Mouse (Mus musculus) heart, postnatal 0 days (tissue): ENCODE measurements around the gene Tpp1. TPM values are rescaled to one million over a fixed set of nuclear protein-coding genes. Genes with fewer than 3 reads are reported as not detected.
A peak's percentile ranks its signal among the peaks of the same experiment; 100 is the strongest.

Experiments
- ATAC-seq: fragments of 200-750 bp; cut with Nextera tagmentation; 2 replicates; pipeline ENCODE4 v1.8.0; 2017; ENCODE audit warnings: low read depth, moderate number of reproducible peaks, moderate library complexity; ENCODE audit not compliant: insufficient read depth
- DNase-seq: peaks from one replicate; pipeline ENCODE4 v3.0.0-alpha.2; 2016; ENCODE audit warnings: low spot score
- H3K27ac ChIP-seq: fragments of 300-500 bp; sonication (generic); 2 replicates; pipeline ENCODE4 v1.5.1; 2014; ENCODE audit warnings: low read depth, mild to moderate bottlenecking
- H3K27me3 ChIP-seq: fragments of 300-500 bp; sonication (generic); 2 replicates; pipeline ENCODE4 v1.6.1; 2014; ENCODE audit warnings: low read length, mixed read lengths; ENCODE audit not compliant: control insufficient read depth, insufficient read depth
- H3K36me3 ChIP-seq: fragments of 300-500 bp; sonication (generic); replicated peaks from 2 replicates; pipeline ENCODE4 v1.6.1; 2014; ENCODE audit warnings: low read length, mixed read lengths; ENCODE audit not compliant: control insufficient read depth, insufficient read depth
- H3K4me1 ChIP-seq: fragments of 300-500 bp; sonication (generic); 2 replicates; pipeline ENCODE4 v1.6.1; 2014; ENCODE audit warnings: antibody characterized with exemption; ENCODE audit not compliant: control insufficient read depth, insufficient read depth
- H3K4me2 ChIP-seq: fragments of 300-500 bp; sonication (generic); 2 replicates; pipeline ENCODE4 v1.6.1; 2014; ENCODE audit warnings: low read depth, mild to moderate bottlenecking, low read length, moderate library complexity
- H3K4me3 ChIP-seq: fragments of 300-500 bp; sonication (generic); 2 replicates; pipeline ENCODE4 v1.5.1; 2014; ENCODE audit warnings: low read depth, low read length
- H3K9ac ChIP-seq: fragments of 300-500 bp; sonication (generic); replicated peaks from 2 replicates; pipeline ENCODE4 v1.6.1; 2014; ENCODE audit warnings: low read depth, low read length, mixed read lengths
- H3K9me3 ChIP-seq: fragments of 300-500 bp; sonication (generic); replicated peaks from 2 replicates; pipeline ENCODE4 v1.6.1; 2016; ENCODE audit warnings: low read length; ENCODE audit not compliant: control insufficient read depth
- CTCF ChIP-seq: IDR thresholded peaks from 2 replicates; pipeline ENCODE4 v1.5.1; 2016; ENCODE audit warnings: antibody characterized with exemption, control low read depth, low read depth
- EP300 ChIP-seq: IDR thresholded peaks from 2 replicates; pipeline ENCODE4 v1.6.1; 2016; ENCODE audit warnings: antibody characterized with exemption, low read depth
- WGBS: fragments of 180-500 bp; shearing (Covaris S2); extraction: QIAGEN DNeasy Blood & Tissue Kit; methylation state at CpG from one replicate; pipeline ENCODE4 v1.1.7; 2014; 5-methylcytosine and 5-hydroxymethylcytosine counted together
- polyA plus RNA-seq: library from polyadenylated mRNA; unstranded; fragments of >200 nt; fragmentation: Nextera tagmentation; extraction: Ambion mirVana; gene quantifications from 2 replicates; pipeline ENCODE4 v1.2.1, GENCODE M21; 2015
- total RNA-seq: library from RNA; depleted of rRNA; stranded (reverse); fragments of >200 nt; gene quantifications from 2 replicates; pipeline ENCODE4 v1.2.3, GENCODE M21; 2014; ENCODE audit warnings: low replicate concordance

Tpp1 gene
- total and polyA plus RNA-seq, 2 experiments from 2014 or later = 61.2 to 99.9 TPM

- Histone ChIP-seq H3K4me2 (peak overlapping the region; percentile 13), H3K4me1 (no peaks in the 10 kb centered on the region), H3K4me3 (no peak overlapping the region), H3K9me3 (no peaks in the 10 kb centered on the region), H3K27ac (peak overlapping the region; percentile 76), H3K36me3 (no peaks in the 10 kb centered on the region), H3K27me3 (no peaks in the 10 kb centered on the region), H3K9ac (no peak overlapping the region)
- DNase-seq (peak; percentile 65), ATAC-seq (peak; percentile 73)
- 39% methylated on average over 13 of the region's 13 CpGs for WGBS
- no peak for TF ChIP-seq CTCF
Observed at GRCm38 (mm10) chr7:105777797-105778552, 25.9 kb upstream of the Tpp1 start.

GRCm38 (mm10) chr7:105777316-105777715 lies 25.3 kb upstream of the Tpp1 start:
- TF ChIP-seq EP300 = no peak
- Histone ChIP-seq H3K27me3 (no peaks in the 10 kb centered on the region), H3K9me3 (no peaks in the 10 kb centered on the region), H3K36me3 (0 out of 2 replicates have a peak, but pooled peaks cover 2% of the 10 kb centered on the region), H3K4me2 (no peak overlapping the region), H3K9ac (no peak overlapping the region), H3K4me1 (no peaks in the 10 kb centered on the region), H3K27ac (peak overlapping the region; percentile 76), H3K4me3 (no peak overlapping the region)
- ATAC-seq (no peak), DNase-seq (no peak)
- 75% methylated on average over 1 of the region's 1 CpGs for WGBS

GRCm38 (mm10) chr7:105776026-105776425 lies 24.0 kb upstream of the Tpp1 start:
- TF ChIP-seq EP300 (no peak), CTCF (no peak)
- Histone ChIP-seq H3K4me1 (no peaks in the 10 kb centered on the region), H3K27me3 (no peaks in the 10 kb centered on the region), H3K36me3 (peaks cover 14% of the 10 kb centered on the region; the same call in 1 of the 2 replicates), H3K4me2 (no peak overlapping the region), H3K4me3 (no peak overlapping the region), H3K9me3 (no peaks in the 10 kb centered on the region), H3K27ac (no peak overlapping the region), H3K9ac (no peak overlapping the region)
- 76% methylated on average over 2 of the region's 2 CpGs for WGBS
- no peak for ATAC-seq
- DNase-seq = no peak

GRCm38 (mm10) chr7:105774661-105775060 lies 22.6 kb upstream of the Tpp1 start:
- 55% methylated on average over 7 of the region's 8 CpGs for WGBS
- no peak overlapping the region for H3K27ac ChIP-seq
- no peak overlapping the region for H3K9ac ChIP-seq
- peaks cover 14% of the 10 kb centered on the region; the same call in 1 of the 2 replicates for H3K36me3 ChIP-seq
- no peak for TF ChIP-seq EP300
- no peak for TF ChIP-seq CTCF
- no peaks in the 10 kb centered on the region for H3K4me1 ChIP-seq
- H3K27me3 ChIP-seq = no peaks in the 10 kb centered on the region
- no peaks in the 10 kb centered on the region for H3K9me3 ChIP-seq
- DNase-seq (no peak), ATAC-seq (peak; percentile 22; the same call in 1 of the 2 replicates)
- no peak overlapping the region for H3K4me2 ChIP-seq
- no peak overlapping the region for H3K4me3 ChIP-seq

GRCm38 (mm10) chr7:105773041-105773440 lies 21.0 kb upstream of the Tpp1 start:
- H3K9me3 ChIP-seq = no peaks in the 10 kb centered on the region
- WGBS = 75% methylated on average over 5 of the region's 5 CpGs
- no peak overlapping the region for H3K27ac ChIP-seq
- no peak overlapping the region for H3K4me2 ChIP-seq
- H3K27me3 ChIP-seq = no peaks in the 10 kb centered on the region
- H3K9ac ChIP-seq = no peak overlapping the region
- peaks cover 14% of the 10 kb centered on the region; the same call in 1 of the 2 replicates for H3K36me3 ChIP-seq
- H3K4me3 ChIP-seq = no peak overlapping the region
- ATAC-seq = no peak
- H3K4me1 ChIP-seq = no peaks in the 10 kb centered on the region
- no peak for TF ChIP-seq CTCF
- TF ChIP-seq EP300 = no peak
- no peak for DNase-seq

- H3K4me3 ChIP-seq = no peak overlapping the region
- no peak overlapping the region for H3K27ac ChIP-seq
- 89% methylated on average over 15 of the region's 15 CpGs for WGBS
- no peak for DNase-seq
- ATAC-seq = no peak
- no peak overlapping the region for H3K9ac ChIP-seq
- H3K36me3 ChIP-seq = peaks cover 14% of the 10 kb centered on the region; the same call in 1 of the 2 replicates
- H3K9me3 ChIP-seq = no peaks in the 10 kb centered on the region
- no peaks in the 10 kb centered on the region for H3K4me1 ChIP-seq
- no peak for TF ChIP-seq EP300
- TF ChIP-seq CTCF = no peak
- no peaks in the 10 kb centered on the region for H3K27me3 ChIP-seq
- H3K4me2 ChIP-seq = no peak overlapping the region
Observed at GRCm38 (mm10) chr7:105772331-105772730, 20.3 kb upstream of the Tpp1 start.
